In the genomic region with DNA sequence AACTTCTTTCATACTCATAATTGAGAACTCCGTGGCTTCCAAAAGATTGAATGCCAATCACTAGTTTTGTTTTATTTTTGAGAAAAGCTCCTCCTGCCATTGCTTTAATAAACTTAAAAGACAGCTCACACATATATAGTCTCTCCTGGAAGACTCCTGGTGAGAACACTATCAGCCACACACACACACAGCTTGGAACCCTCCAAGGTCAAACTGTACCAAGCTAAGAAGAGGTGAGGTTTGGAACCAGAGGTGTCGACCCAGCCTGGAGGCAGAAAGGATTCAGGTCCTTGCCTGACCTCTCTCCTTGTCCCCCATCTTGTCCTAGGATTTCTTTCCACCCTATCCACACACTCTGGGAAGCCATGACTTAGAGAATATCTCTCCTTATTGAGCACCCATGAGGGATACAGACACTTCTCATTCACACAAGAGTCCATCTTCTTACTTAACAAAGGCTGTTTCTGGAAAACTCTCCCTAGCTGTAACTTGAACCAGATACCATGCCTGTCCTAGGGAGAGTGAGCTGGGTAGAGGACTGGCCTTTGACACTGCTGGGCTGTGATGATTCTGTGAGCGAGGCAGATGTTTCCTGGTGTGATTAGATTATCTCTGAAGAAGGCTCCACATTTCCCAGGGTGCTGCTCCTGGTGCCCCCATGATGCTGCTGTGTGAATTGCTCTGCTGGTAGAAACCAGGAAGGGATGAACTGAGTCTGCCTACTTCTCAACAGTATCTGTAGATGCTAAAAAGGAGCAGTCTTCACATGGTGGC, we compare ENCODE assay signal across 20 mouse cellular contexts. TPM values are rescaled to one million over a fixed set of nuclear protein-coding genes. Genes with fewer than 3 reads are reported as not detected.
DNase-seq lines count a peak whose midpoint lies in the region; ATAC-seq and TF ChIP-seq lines count a peak whose summit lies in the region.
"Had no signal": no experiment of that assay in that cellular context is flagged by ENCODE, and none has a peak within 500 bp of the region (broad histone marks: within the 10 kb centered on the region; RNA-seq: fewer than 3 reads in every experiment).

No protein-coding gene starts in this region.

- H3K4me1 ChIP-seq in liver, embryonic 14.5 days (replicated peaks; ENCODE audit: control insufficient read depth in 2 of 2, insufficient read depth in 2 of 2, low read length in 1 of 2): peaks cover 25 to 33% of the 10 kb centered on the region in 2 experiments
- H3K4me1 ChIP-seq: embryonic facial prominence, embryonic 15.5 days; hindbrain, embryonic 12.5 days; limb, embryonic 10.5 days; lung, embryonic 15.5 days; neural tube, embryonic 13.5 days had no signal

- peak; percentile 43 for DNase-seq in heart, adult 11 months
- DNase-seq in heart, postnatal 14 days: no peak
- peak; percentile 75 for DNase-seq in 416B (ENCODE audit: low read depth)
- DNase-seq in liver, embryonic 14.5 days (ENCODE audit: low read depth in 3 of 3, low spot score in 3 of 3): peak; percentile 68 to 74 (median 73)
- DNase-seq in adrenal gland, postnatal 4 days (ENCODE audit: low spot score in 2 of 2): no peak
- DNase-seq in layer of hippocampus, adult 8-10 months (ENCODE audit: low spot score in 2 of 2): no peak
- DNase-seq: cerebellum, adult 9-11 months; gastrocnemius, postnatal 36 days; right cerebral cortex, postnatal 4 days; thymus, adult 2 months had no signal

- H3K4me2 ChIP-seq in liver, embryonic 14.5 days (ENCODE audit: low read depth): peak overlapping the region; percentile 56
- H3K4me2 ChIP-seq: embryonic facial prominence, embryonic 15.5 days; forebrain, embryonic 13.5 days; heart, embryonic 15.5 days; hindbrain, embryonic 12.5 days; lung, embryonic 15.5 days; neural tube, embryonic 13.5 days had no signal

- peak; percentile 84 for ATAC-seq in erythroblast, adult 5-6 weeks (replicated peaks; ENCODE audit: low FRiP score, poor library complexity, severe bottlenecking)
- peak; percentile 96 for ATAC-seq in liver, embryonic 14.5 days (ENCODE audit: insufficient read depth)
- no peak for ATAC-seq in granulocyte monocyte progenitor cell, adult 5-6 weeks (replicated peaks; ENCODE audit: poor library complexity, severe bottlenecking)
- ATAC-seq: forebrain, embryonic 13.5 days had no signal

- intact Hi-C loops in heart, postnatal 14 days (cut with DNase I): no loop called here

- H3K36me3 ChIP-seq in liver, embryonic 14.5 days (replicated peaks; ENCODE audit: control insufficient read depth, insufficient read depth, low read depth): no peaks in the 10 kb centered on the region
- H3K36me3 ChIP-seq: embryonic facial prominence, embryonic 15.5 days; heart, embryonic 15.5 days; hindbrain, embryonic 12.5 days; limb, embryonic 10.5 days; lung, embryonic 15.5 days; neural tube, embryonic 13.5 days had no signal

- H3K9ac ChIP-seq in liver, embryonic 14.5 days (replicated peaks): peak overlapping the region; percentile 38
- H3K9ac ChIP-seq: embryonic facial prominence, embryonic 15.5 days; forebrain, embryonic 13.5 days; heart, embryonic 15.5 days; hindbrain, embryonic 12.5 days; lung, embryonic 15.5 days; neural tube, embryonic 13.5 days had no signal

- H3K27me3 ChIP-seq in liver, embryonic 14.5 days (ENCODE audit: control insufficient read depth, insufficient read depth, low read length): no peaks in the 10 kb centered on the region
- H3K27me3 ChIP-seq: CH12.LX; embryonic facial prominence, embryonic 15.5 days; forebrain, embryonic 13.5 days; heart, embryonic 15.5 days; hindbrain, embryonic 12.5 days; lung, embryonic 15.5 days; neural tube, embryonic 13.5 days had no signal

- peak; percentile 44 for TF ChIP-seq CTCF in liver, embryonic 14.5 days (IDR thresholded peaks at IDR 0.05; ENCODE audit: low read depth)

- 30% methylated on average over 3 of the region's 3 CpGs for WGBS in liver, embryonic 14.5 days (ENCODE audit: insufficient replicate concordance)

- peak; percentile 91 for TF ChIP-seq EP300 in liver, embryonic 14.5 days (IDR thresholded peaks at IDR 0.05; ENCODE audit: low read depth)

- H3K9me3 ChIP-seq in liver, embryonic 14.5 days (ENCODE audit: control insufficient read depth, low read length): no peaks in the 10 kb centered on the region; the same call in 1 of the 2 replicates
- H3K9me3 ChIP-seq: embryonic facial prominence, embryonic 15.5 days; forebrain, embryonic 13.5 days; heart, embryonic 15.5 days; hindbrain, embryonic 12.5 days; limb, embryonic 10.5 days; lung, embryonic 15.5 days; neural tube, embryonic 13.5 days had no signal

- no peak overlapping the region for H3K4me3 ChIP-seq in liver, embryonic 14.5 days (ENCODE audit: insufficient read depth in 1 of 2, low read depth in 2 of 2, low read length in 2 of 2)
- H3K4me3 ChIP-seq: embryonic facial prominence, embryonic 15.5 days; forebrain, embryonic 13.5 days; heart, embryonic 15.5 days; hindbrain, embryonic 12.5 days; limb, embryonic 10.5 days; lung, embryonic 15.5 days; neural tube, embryonic 13.5 days had no signal

- H3K27ac ChIP-seq in liver, embryonic 14.5 days: peak overlapping the region; percentile 64
- H3K27ac ChIP-seq: embryonic facial prominence, embryonic 15.5 days; forebrain, embryonic 13.5 days; heart, embryonic 15.5 days; hindbrain, embryonic 12.5 days; limb, embryonic 10.5 days; lung, embryonic 15.5 days; neural tube, embryonic 13.5 days had no signal

RNA-seq across cellular contexts. Expression of a gene that starts 12.6 kb away (rescaled TPM):
- 10 to 100 TPM; 71.6 to 78.1 TPM for total RNA-seq in heart, postnatal 14 days (2021)
- 41.8 and 47.7 TPM in 2 replicates for total RNA-seq in erythroblast, adult 5-6 weeks (2015; ENCODE audit: low replicate concordance)
- total RNA-seq in erythroblast, adult 5-6 weeks (2017; ENCODE audit: low replicate concordance): 13.9 and 33.6 TPM in 2 replicates
- 20.3 and 25.9 TPM in 2 replicates for polyA plus RNA-seq in liver, embryonic 14.5 days (2012; rRNA removed)
- 79.5 and 81.4 TPM in 2 replicates for polyA plus RNA-seq in liver, embryonic 14.5 days (2014; fragmentation: Nextera tagmentation; extraction: Ambion mirVana)
- 10 to 100 TPM; 78.2 to 79.1 TPM for total RNA-seq in adrenal gland, postnatal 4 days (2021)
- 71.9 and 104 TPM in 2 replicates for total RNA-seq in granulocyte monocyte progenitor cell, adult 5-6 weeks (2014; fragmentation: Nextera tagmentation)
- total RNA-seq in granulocyte monocyte progenitor cell, adult 5-6 weeks (2017): 67.8 and 78.2 TPM in 2 replicates
- total RNA-seq in layer of hippocampus, adult 8-10 months (2022): 100 to 1,000 TPM in 3 of 4 experiments, 10 to 100 TPM in 1; 96.3 to 112 (median 106) TPM

Comparison
In these comparisons a context has a peak if more than half of its experiments do, and no peak if none do; other contexts are left out.
1. DNase-seq: peak in heart, adult 11 months (single experiment), 416B (single experiment) and liver, embryonic 14.5 days (3 of 3); none in heart, postnatal 14 days (0 of 2), adrenal gland, postnatal 4 days (0 of 2) and layer of hippocampus, adult 8-10 months (0 of 2).